8 mouse cellular contexts compared by ENCODE assay signal in the genomic region with DNA sequence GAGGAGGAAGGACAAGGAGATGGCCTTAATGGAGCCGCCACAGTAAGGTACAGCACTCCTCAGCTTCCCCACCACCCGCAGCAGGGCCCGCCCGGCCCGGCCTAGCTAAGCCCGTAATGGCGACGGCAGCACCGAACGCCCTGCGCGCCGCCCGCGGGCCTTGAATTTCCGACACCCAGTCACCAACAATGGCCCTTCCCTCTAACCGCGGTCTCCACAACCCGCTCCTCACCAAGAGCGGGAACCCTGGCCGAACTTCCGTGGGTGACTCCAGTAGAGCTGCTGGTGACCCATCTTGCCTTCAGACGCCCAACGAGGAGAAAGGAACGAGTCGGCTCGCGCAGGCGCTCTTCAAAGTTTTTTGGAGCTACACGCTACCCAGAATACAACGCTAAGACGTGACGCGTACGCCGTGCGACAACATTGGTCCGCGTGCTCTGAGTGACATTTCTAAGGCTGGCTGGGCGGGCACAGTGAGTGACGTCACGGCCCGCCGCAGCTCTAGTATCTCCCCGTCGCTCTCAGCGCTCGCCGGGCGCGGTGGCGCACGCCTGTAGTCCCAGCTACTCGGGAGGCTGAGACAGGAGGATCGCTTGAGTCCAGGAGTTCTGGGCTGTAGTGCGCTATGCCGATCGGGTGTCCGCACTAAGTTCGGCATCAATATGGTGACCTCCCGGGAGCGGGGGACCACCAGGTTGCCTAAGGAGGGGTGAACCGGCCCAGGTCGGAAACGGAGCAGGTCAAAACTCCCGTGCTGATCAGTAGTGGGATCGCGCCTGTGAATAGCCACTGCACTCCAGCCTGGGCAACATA. TPM values are rescaled to one million over a fixed set of nuclear protein-coding genes. Genes with fewer than 3 reads are reported as not detected.
DNase-seq lines count a peak whose midpoint lies in the region; ATAC-seq and TF ChIP-seq lines count a peak whose summit lies in the region.
"Not testable (repeated sequence)": the region's sequence is repeated elsewhere in the genome, so short reads cannot be mapped to it uniquely, and the experiment has no call there.

A gene (minus strand): TSS at position 422 of the 813 bp plus-strand sequence.

- H3K36me3 ChIP-seq in embryonic facial prominence, embryonic 14.5 days (ENCODE audit: control insufficient read depth, insufficient read depth, low read length): peaks cover 20% of the 10 kb centered on the region
- H3K36me3 ChIP-seq in heart, adult 2 months (ENCODE audit: control insufficient read depth, insufficient read depth, low read length): peaks cover 16% of the 10 kb centered on the region
- peaks cover 25% of the 10 kb centered on the region for H3K36me3 ChIP-seq in limb, embryonic 13.5 days
- H3K36me3 ChIP-seq in midbrain, embryonic 16.5 days (ENCODE audit: control insufficient read depth, insufficient read depth, low read length): not testable (repeated sequence)

- H3K9ac ChIP-seq in embryonic facial prominence, embryonic 14.5 days (ENCODE audit: low read depth, low read length): peak within 1 kb of the TSS; percentile 95
- H3K9ac ChIP-seq in heart, adult 2 months (ENCODE audit: low read depth, low read length): peak within 1 kb of the TSS; percentile 73
- peak within 1 kb of the TSS; percentile 94 for H3K9ac ChIP-seq in limb, embryonic 13.5 days
- peak within 1 kb of the TSS; percentile 87 for H3K9ac ChIP-seq in midbrain, embryonic 16.5 days (ENCODE audit: low read depth, low read length)

- TF ChIP-seq EP300 in heart, adult 2 months (IDR thresholded peaks at IDR 0.05; ENCODE audit: insufficient read depth, low read depth, low read length): 0 out of 2 replicates have a peak, but pooled peaks have one; percentile 2

- H3K27ac ChIP-seq in embryonic facial prominence, embryonic 14.5 days (replicated peaks; ENCODE audit: low read depth, low read length): peak within 1 kb of the TSS; percentile 95
- peak within 1 kb of the TSS; percentile 96 for H3K27ac ChIP-seq in heart, adult 2 months
- peak within 1 kb of the TSS; percentile 97 for H3K27ac ChIP-seq in limb, embryonic 13.5 days
- H3K27ac ChIP-seq in midbrain, embryonic 16.5 days (ENCODE audit: low read length): peak within 1 kb of the TSS; percentile 93

- ATAC-seq in embryonic facial prominence, embryonic 14.5 days (ENCODE audit: low read depth): peak; percentile 99
- ATAC-seq in limb, embryonic 13.5 days (ENCODE audit: low FRiP score, low read depth): peak; percentile 99
- peak; percentile 99 for ATAC-seq in midbrain, embryonic 16.5 days

- H3K79me2 ChIP-seq in heart, adult 2 months (replicated peaks; ENCODE audit: control insufficient read depth, insufficient read depth, low read length): not testable (repeated sequence)

- H3K4me2 ChIP-seq in embryonic facial prominence, embryonic 14.5 days (ENCODE audit: low read depth, low read length): peak within 1 kb of the TSS; percentile 80
- H3K4me2 ChIP-seq in limb, embryonic 13.5 days (replicated peaks): peak within 1 kb of the TSS; percentile 64
- H3K4me2 ChIP-seq in midbrain, embryonic 16.5 days (ENCODE audit: low read length): peak within 1 kb of the TSS; percentile 83

- DNase-seq in 3T3-L1 (ENCODE audit: low read depth, low spot score): peak; percentile 100
- peak; percentile 91 to 95 for DNase-seq in adrenal gland, postnatal 4 days (ENCODE audit: low spot score in 2 of 2)
- DNase-seq in embryonic facial prominence, embryonic 14.5 days (ENCODE audit: low spot score): peak; percentile 100
- DNase-seq in heart, adult 2 months: peak; percentile 97 to 99
- DNase-seq in kidney, adult 8-10 months: peak; percentile 98
- DNase-seq in spleen, postnatal 10 days (ENCODE audit: low spot score in 2 of 2): peak; percentile 95 to 97

- H3K4me1 ChIP-seq in embryonic facial prominence, embryonic 14.5 days (ENCODE audit: control insufficient read depth, insufficient read depth, low read length); heart, adult 2 months (ENCODE audit: control insufficient read depth, insufficient read depth, low read length): not testable (repeated sequence)
- H3K4me1 ChIP-seq in limb, embryonic 13.5 days: peaks cover 11% of the 10 kb centered on the region
- peaks cover 12% of the 10 kb centered on the region for H3K4me1 ChIP-seq in midbrain, embryonic 16.5 days (ENCODE audit: control insufficient read depth, insufficient read depth, low read length)

- peak; percentile 96 for TF ChIP-seq POLR2A in heart, adult 2 months (IDR thresholded peaks at IDR 0.05; ENCODE audit: insufficient read depth, low read depth, low read length)

- peak within 1 kb of the TSS; percentile 76 for H3K4me3 ChIP-seq in embryonic facial prominence, embryonic 14.5 days (ENCODE audit: low read depth, low read length)
- H3K4me3 ChIP-seq in heart, adult 2 months: peak within 1 kb of the TSS; percentile 79
- H3K4me3 ChIP-seq in limb, embryonic 13.5 days: peak within 1 kb of the TSS; percentile 77
- peak within 1 kb of the TSS; percentile 72 for H3K4me3 ChIP-seq in midbrain, embryonic 16.5 days (ENCODE audit: low read depth, low read length)

- H3K9me3 ChIP-seq in embryonic facial prominence, embryonic 14.5 days (ENCODE audit: control insufficient read depth, low read length); limb, embryonic 13.5 days; midbrain, embryonic 16.5 days (replicated peaks; ENCODE audit: control insufficient read depth, low read length, poor library complexity, severe bottlenecking): not testable (repeated sequence)

- WGBS in embryonic facial prominence, embryonic 14.5 days: under 1% methylated on average over 39 of the region's 68 CpGs
- under 1% methylated on average over 57 of the region's 68 CpGs for WGBS in heart, adult 2 months
- under 1% methylated on average over 56 of the region's 68 CpGs for WGBS in limb, embryonic 13.5 days
- WGBS in midbrain, embryonic 16.5 days: under 1% methylated on average over 54 of the region's 68 CpGs

- intact Hi-C loops in heart, adult 2 months (cut with DNase I): loop anchor here (2.0 kb wide), 1 partner anchor 26 kb away; a partner anchor contains a TSS

- H3K27me3 ChIP-seq in embryonic facial prominence, embryonic 14.5 days (replicated peaks; ENCODE audit: control insufficient read depth, insufficient read depth, low read length); heart, adult 2 months (ENCODE audit: control insufficient read depth, insufficient read depth, low read length); limb, embryonic 13.5 days; midbrain, embryonic 16.5 days (ENCODE audit: control insufficient read depth, insufficient read depth, low read depth, low read length): not testable (repeated sequence)

- TF ChIP-seq CTCF in heart, adult 2 months (IDR thresholded peaks at IDR 0.05): not testable (repeated sequence)

RNA-seq across cellular contexts. Expression of the gene that starts here (rescaled TPM):
- 1,000 to 10,000 TPM; 1,787 to 1,858 TPM for total RNA-seq in adrenal gland, postnatal 4 days (2021)
- polyA plus RNA-seq in embryonic facial prominence, embryonic 14.5 days (2014; fragmentation: Nextera tagmentation; extraction: Ambion mirVana): 1,758 and 2,055 TPM in 2 replicates
- total RNA-seq in heart, adult 2 months (2021): 1,000 to 10,000 TPM; 1,353 to 1,535 TPM
- 945 and 1,207 TPM in 2 replicates for polyA plus RNA-seq in heart, adult 2 months (2012; rRNA removed)
- polyA plus RNA-seq in limb, embryonic 13.5 days (2015; fragmentation: Nextera tagmentation; extraction: Ambion mirVana): 1,605 and 1,666 TPM in 2 replicates
- 919 and 945 TPM in 2 replicates for polyA plus RNA-seq in midbrain, embryonic 16.5 days (2015; fragmentation: Nextera tagmentation; extraction: Ambion mirVana)

Comparison
In these comparisons a context has a peak if more than half of its experiments do, and no peak if none do; other contexts are left out.
1. Peak in every context shown above with its lines: DNase-seq, ATAC-seq, H3K4me3 ChIP-seq and H3K27ac ChIP-seq.